Mouse (Mus musculus): ENCODE measurements around the gene Ptprn2.

Gene Ptprn2

GRCm38 (mm10) chr12:117255325-117255724 lies 769.8 kb downstream of the Ptprn2 start:
- intact Hi-C loops (cut with DNase I), result no loop called here

GRCm38 (mm10) chr12:117255776-117256342 lies 770.3 kb downstream of the Ptprn2 start:
- intact Hi-C loops (cut with DNase I), result no loop called here

GRCm38 (mm10) chr12:117256849-117257204 lies 771.3 kb downstream of the Ptprn2 start:
- intact Hi-C loops (cut with DNase I), result no loop called here

GRCm38 (mm10) chr12:117257205-117257920 lies 771.8 kb downstream of the Ptprn2 start:
- intact Hi-C loops (cut with DNase I), result no loop called here

GRCm38 (mm10) chr12:117257921-117258497 lies 772.5 kb downstream of the Ptprn2 start:
- intact Hi-C loops (cut with DNase I), result no loop called here

GRCm38 (mm10) chr12:117260391-117261164 lies 775.1 kb downstream of the Ptprn2 start:
- intact Hi-C loops (cut with DNase I), result no loop called here

GRCm38 (mm10) chr12:117261165-117261440 lies 775.6 kb downstream of the Ptprn2 start:
- intact Hi-C loops (cut with DNase I), result no loop called here

GRCm38 (mm10) chr12:117262003-117262402 lies 776.5 kb downstream of the Ptprn2 start:
- intact Hi-C loops (cut with DNase I), result no loop called here

GRCm38 (mm10) chr12:117263081-117263480 lies 777.6 kb downstream of the Ptprn2 start:
- intact Hi-C loops (cut with DNase I), result no loop called here

GRCm38 (mm10) chr12:117265211-117265610 lies 779.7 kb downstream of the Ptprn2 start:
- intact Hi-C loops (cut with DNase I), result no loop called here

- intact Hi-C loops (cut with DNase I), result no loop called here
Observed at GRCm38 (mm10) chr12:117268543-117269172, 783.1 kb downstream of the Ptprn2 start.

GRCm38 (mm10) chr12:117269310-117269709 lies 783.8 kb downstream of the Ptprn2 start:
- intact Hi-C loops (cut with DNase I), result no loop called here

GRCm38 (mm10) chr12:117270199-117270598 lies 784.7 kb downstream of the Ptprn2 start:
- intact Hi-C loops (cut with DNase I), result loop anchor here (5.0 kb wide), 1 partner anchor 133 kb away; no protein-coding TSS in a partner anchor

- intact Hi-C loops (cut with DNase I), result loop anchor here (5.0 kb wide), 1 partner anchor 136 kb away; no protein-coding TSS in a partner anchor
Observed at GRCm38 (mm10) chr12:117273166-117273565, 787.6 kb downstream of the Ptprn2 start.

- intact Hi-C loops (cut with DNase I), result loop anchor here (5.0 kb wide), 1 partner anchor 137 kb away; no protein-coding TSS in a partner anchor
Observed at GRCm38 (mm10) chr12:117274576-117274975, 789.1 kb downstream of the Ptprn2 start.

- intact Hi-C loops (cut with DNase I), result no loop called here
Observed at GRCm38 (mm10) chr12:117280790-117281189, 795.3 kb downstream of the Ptprn2 start.

GRCm38 (mm10) chr12:117282659-117283058 lies 797.1 kb downstream of the Ptprn2 start:
- intact Hi-C loops (cut with DNase I), result no loop called here

GRCm38 (mm10) chr12:117287456-117287855 lies 801.9 kb downstream of the Ptprn2 start:
- intact Hi-C loops (cut with DNase I), result no loop called here

- intact Hi-C loops (cut with DNase I), result no loop called here
Observed at GRCm38 (mm10) chr12:117291943-117292342, 806.4 kb downstream of the Ptprn2 start.

GRCm38 (mm10) chr12:117296792-117297191 lies 811.3 kb downstream of the Ptprn2 start:
- intact Hi-C loops (cut with DNase I), result no loop called here

GRCm38 (mm10) chr12:117299084-117299483 lies 813.6 kb downstream of the Ptprn2 start:
- intact Hi-C loops (cut with DNase I), result no loop called here
